Mouse (Mus musculus) stomach, postnatal 0 days (tissue): Measurements from ENCODE around the gene Gse1.

Source experiments
- CTCF ChIP-seq: IDR thresholded peaks from 2 replicates; pipeline ENCODE4 v1.5.1; 2016; ENCODE audit warnings: antibody characterized with exemption, low read depth, mild to moderate bottlenecking, moderate library complexity
- EP300 ChIP-seq: optimal IDR thresholded peaks from 2 replicates; pipeline ENCODE3; 2016; ENCODE audit warnings: antibody characterized with exemption

- TF ChIP-seq CTCF (no peak), EP300 (no peak)
These were observed 5.7 kb upstream of the Gse1 start for GRCm38 (mm10) chr8:120222548-120222947.
